Mouse (Mus musculus) CD4-positive, CD25-positive, alpha-beta regulatory T cell, adult 2 months (primary cell): ENCODE measurements around the gene 7420426K07Rik.

Source experiments
- DNase-seq: peaks from one replicate; pipeline ENCODE4 v3.0.0-alpha.2; 2012; ENCODE audit warnings: low read depth, low spot score

7420426K07Rik gene

DNA sequence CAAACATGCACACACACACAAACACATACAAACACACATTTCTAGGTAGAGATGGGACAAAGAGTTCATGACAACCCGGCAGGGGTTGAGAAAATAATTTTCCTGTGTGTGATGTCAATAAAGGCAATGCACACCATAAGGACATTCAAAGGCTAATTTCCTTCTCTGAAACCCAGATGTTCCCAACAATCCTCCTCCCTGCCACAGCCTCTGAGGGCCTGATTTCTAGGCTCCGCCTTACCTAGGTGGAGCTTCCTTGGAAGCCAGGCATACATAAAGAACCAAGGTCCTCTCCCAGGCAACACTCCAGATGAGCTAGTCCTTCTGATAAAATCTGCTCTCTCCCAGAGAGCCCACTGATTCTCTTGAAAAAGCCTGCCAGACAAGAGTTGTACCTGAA, at the start of gene 7420426K07Rik:
Gene 7420426K07Rik, plus strand, starts transcription at position 301 of the 400 bp plus-strand sequence.
- no peak for DNase-seq

DNA sequence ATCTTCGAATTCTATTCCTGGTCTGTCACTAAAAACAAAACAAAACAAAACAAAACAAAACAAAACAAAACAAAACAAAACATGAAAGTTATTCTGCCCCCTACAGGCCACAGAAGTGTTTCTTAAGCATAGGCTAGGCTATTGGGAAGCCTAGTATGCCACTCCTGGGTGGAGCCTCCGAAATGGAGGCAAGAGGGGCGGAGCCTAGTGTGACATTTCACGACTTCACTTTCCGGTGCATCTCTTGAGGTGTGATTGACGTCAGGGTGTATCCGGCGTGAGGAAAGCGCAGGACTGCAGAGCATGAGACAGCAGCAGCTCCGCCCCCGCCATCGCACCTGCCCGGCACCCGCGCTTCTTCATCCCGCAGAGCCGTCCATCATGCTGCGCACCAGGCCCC, 46.7 kb upstream of the 7420426K07Rik start, which contains the start of gene Prr23a2:
Gene Prr23a2, plus strand, starts transcription at position 285 of the 400 bp plus-strand sequence.
- DNase-seq, result no peak

- no peak for DNase-seq
Observed at GRCm38 (mm10) chr9:98863463-98863862, 39.5 kb upstream of the 7420426K07Rik start.

DNA sequence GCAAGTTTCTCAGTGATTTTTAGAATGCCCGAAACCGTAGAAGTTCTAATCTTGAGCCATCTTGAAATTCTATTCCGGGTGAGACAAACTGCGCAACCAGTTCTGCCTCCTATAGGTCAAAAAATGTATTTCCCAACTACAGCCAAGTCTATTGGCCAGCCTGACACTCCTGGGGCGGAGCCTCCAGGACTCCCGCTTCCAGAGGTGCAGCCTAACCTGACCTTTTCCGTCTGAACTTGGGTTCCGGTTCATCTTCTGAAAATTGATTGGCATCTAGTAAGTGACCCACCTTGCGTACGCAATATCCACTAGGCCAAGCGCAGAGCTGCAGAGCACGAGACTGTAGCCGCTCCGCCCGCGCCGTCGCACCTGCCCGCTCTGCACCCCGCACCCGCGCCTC, 38.3 kb upstream of the 7420426K07Rik start, which contains the start of gene Prr23a3:
Gene Prr23a3, plus strand, starts transcription at position 197 of the 400 bp plus-strand sequence.
- no peak for DNase-seq

DNA sequence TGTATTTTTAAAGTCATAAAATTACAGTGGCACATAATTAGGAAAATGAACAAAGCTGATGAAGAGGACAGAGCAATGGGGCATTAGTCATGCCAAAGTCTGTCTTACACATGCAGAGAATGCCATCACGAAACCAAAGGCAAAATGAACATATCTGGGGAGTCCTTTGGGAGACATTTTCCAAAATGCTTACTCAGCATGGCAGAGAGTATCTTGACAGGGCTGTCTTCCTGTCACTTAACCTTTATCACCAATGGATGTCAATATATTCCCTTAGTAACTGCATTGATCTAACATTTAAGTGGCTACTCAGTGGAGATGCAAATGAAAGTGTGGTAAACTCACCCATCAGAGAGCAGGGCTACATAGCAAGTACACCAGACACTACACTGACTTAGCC, 1.4 kb upstream of the 7420426K07Rik start:
- DNase-seq, result no peak

DNA sequence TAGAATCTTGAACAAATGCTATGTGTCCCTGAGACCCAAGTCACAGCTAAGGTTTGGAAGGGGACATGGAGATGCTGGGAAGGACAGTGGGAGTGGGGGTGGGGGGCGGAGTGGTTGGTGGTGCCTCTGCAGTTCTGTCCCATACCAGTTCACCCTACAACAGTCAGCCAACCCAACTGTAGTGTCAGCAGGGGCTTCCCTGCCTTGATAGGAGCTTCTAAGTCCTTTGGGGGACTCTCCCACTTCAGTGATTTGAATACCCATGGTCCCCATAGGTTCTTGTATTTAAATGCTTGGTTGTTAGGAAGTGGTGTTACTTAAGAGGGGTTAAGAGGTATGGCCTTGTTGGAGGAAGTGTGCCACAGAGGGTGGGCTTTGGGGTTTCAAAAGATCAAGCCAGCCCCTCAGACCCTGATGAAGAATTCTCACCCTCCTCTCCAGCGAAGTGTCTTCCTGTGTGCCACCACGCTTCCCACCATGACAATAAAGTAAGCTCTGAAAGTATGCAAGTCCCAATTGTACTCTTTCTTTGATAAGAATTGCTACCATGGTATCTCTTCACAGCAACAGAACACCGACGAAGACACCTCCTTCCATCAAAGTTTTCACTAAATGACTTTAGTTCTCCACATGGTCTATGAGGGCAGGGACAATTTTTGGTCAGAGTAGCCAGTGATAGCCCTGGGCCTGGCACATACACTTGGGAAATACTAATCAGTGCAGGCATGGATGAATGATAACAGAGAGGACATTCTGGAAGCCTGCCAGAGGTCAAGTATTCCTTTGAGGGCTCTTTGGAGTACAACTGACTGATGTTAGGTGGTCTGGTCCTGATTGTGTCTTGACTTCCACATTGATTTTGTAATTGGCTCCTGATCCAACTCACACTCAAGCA, 18.0 kb downstream of the 7420426K07Rik start:
- no peak for DNase-seq

DNA sequence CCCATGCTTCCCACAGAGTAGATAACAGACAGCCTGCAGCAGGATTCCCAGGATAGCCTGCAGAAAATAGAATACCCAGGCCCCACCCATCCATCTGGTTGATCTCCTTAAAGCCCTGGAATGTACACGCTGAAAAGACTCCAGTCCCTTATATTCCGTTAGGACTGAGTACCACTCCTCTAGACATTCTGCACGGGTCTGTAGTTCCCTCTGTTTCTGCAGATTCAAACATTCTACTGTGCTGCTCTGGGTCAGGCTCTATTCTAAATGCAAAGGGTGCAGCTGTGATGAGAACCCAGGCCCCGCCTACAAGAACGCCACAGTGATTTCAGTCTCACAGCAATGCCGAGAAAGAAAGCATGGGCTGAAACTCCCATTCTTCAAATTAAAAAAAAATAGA, 20.2 kb downstream of the 7420426K07Rik start:
- no peak for DNase-seq

DNA sequence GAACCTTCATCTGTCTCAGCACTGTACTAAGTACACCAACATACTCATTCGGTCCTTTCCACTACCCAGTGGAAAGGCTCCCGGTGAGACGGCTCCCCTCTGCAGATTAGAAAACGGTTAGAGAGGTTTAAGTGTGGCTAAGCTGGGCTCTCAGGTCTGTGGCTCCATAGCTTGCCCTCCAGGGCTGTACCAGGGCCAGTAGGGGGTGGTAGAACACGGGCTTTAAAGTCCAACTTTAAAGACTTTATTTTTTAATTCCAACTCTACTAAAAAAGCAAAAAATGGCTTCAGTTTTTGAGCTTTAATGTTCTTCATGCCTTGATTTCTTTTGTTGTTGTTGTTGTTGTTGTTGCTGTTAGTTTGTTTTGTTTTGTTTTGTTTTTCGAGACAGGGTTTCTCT, 21.3 kb downstream of the 7420426K07Rik start:
- no peak for DNase-seq

GRCm38 (mm10) chr9:98929496-98929895, 26.6 kb downstream of the 7420426K07Rik start:
- DNase-seq, result peak; percentile 7

- DNase-seq, result no peak
Observed at GRCm38 (mm10) chr9:98932931-98933330, 30.0 kb downstream of the 7420426K07Rik start.

DNA sequence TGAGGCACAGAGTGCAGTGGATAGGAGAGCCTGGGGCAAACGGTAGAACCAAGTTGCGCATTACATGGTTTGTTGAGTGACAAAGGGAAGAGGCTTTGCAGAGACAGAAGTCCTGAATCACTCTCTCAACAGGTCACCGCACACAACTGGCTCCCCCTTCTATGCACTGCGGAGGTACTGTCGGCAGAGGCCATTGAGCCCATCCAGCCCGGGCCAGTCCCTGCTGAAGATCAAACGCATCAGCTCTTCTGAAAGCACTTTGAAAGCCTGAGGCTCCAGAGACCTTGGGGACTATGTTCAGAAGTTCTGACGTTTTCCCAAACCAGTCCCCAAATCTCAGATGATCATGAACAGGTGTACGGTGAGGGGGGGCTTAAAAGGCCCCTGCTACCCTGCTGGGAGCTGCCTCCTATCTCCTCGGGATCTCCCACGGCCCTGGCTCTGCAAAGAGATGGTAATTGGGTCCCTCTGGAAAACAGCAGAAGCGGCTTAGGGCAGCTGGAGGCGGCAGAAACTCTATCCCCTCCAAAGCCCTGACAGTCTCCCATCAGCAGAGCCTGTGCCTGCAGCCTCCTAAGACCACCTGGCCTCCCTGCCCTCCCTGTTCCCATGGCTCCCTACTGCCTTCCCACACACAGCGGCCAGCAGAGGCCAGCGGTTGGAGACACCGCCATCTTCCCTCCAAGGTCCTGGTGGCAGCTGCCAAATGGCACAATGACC, 32.4 kb downstream of the 7420426K07Rik start:
- no peak for DNase-seq

DNA sequence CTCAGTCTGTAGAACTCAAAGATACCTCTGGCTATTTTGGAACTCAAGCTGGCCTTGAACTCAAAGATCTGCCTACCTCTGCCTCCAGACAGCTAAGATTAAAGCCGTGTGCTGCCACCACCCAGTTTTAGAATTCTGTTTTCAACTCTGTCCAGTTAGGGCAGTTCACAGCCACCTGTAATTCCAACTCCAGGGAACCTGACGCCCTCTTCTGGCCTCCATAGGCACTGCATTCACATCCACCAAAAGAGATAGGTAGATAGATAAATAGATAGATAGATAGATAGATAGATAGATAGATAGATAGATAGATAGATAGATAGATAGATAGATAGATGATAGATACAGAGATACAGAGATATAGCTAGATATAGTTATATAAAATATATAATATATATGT, 36.4 kb downstream of the 7420426K07Rik start:
- DNase-seq, result no peak

DNA sequence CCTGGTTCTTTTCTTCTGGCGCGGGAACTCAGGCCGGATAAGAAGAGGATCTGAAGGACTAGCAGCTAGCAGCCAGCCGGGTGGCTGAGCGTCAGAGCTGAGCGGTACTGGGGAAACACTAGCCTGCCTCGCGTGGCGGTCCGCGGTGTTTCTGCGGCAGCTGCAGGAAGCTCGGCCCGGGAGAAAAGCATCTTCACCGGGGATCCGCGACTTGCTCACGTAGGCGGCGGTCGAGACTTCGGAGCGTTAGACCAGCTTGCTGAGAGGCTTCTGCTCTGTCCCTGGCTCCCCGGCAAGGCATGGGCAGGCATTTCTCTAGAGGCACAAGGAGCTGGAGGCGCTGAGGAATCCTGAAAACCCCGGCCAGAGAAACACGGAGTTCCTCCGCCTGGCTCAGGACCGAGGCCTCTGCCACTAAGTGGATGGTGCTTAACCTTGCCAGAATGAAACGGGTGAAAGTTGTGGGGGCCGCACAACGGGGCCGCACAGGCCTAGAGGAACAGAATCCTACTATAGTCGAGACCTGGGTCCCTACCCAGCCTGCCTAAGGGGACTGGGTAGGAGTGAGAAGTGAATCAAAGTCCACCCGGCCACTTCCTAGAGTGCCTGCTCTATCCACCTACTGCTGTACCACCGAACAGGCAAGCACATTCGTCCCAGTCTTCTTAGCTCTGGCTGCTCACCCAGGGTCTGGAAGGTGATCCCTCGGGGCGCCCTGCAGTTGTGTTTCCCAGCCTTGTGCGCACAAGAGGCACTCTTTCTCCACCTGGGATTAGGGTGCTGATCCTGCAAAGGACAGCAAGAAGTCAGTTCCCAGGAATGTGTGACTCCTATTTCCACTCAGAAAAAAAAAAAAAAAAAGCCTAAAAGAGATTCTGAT, 49.5 kb downstream of the 7420426K07Rik start:
- DNase-seq, result peak; percentile 39

GRCm38 (mm10) chr9:98953291-98953690, 50.4 kb downstream of the 7420426K07Rik start:
- DNase-seq, result no peak

- no peak for DNase-seq
Observed at GRCm38 (mm10) chr9:98953830-98954229, 50.9 kb downstream of the 7420426K07Rik start.
